Mouse (Mus musculus): ENCODE results near the gene Smpdl3a.

Smpdl3a gene

DNA sequence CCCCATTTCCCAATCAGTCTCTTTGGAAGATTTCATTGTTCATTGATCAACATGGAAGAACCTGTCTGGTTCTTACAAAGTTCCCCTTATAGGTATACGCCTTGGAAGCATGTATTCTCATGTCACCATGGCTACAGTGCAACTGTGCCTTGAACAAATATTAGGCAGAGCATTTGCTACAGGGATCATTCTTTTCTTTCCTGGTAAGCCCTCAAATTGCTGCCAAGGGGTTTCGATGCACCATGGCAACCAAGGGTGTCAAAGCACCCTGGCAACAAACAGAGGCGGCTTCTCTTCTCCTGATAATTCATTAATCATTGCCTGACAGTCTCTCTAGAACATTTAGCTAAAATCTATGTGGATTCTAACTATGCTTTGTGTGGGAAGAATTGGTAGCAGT lies 28.3 kb downstream of the Smpdl3a start:
- no peak for DNase-seq

DNA sequence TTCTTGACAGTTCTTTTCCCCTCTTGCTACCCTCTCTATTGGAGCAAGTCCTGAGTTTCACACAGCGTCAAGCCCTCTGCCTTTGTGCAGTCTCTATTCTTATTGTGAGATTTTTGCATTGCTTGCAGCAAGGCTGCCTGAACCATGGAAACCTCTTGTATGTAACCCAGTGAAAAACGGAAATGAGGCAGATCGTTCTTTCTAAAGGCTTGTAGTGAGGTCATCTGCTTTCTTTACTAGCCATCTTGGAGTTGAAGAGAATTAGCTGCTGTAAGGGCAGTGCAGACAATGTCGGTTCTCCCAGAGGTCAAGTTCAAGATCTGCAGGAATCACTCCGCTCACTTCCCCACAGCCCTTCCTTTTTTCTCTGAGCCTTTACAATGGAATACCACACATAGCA lies 34.5 kb downstream of the Smpdl3a start:
- no peak for DNase-seq

GRCm38 (mm10) chr10:57829621-57830020 lies 35.5 kb downstream of the Smpdl3a start:
- DNase-seq: no peak

GRCm38 (mm10) chr10:57835094-57835493 lies 41.0 kb downstream of the Smpdl3a start:
- DNase-seq: no peak

DNA sequence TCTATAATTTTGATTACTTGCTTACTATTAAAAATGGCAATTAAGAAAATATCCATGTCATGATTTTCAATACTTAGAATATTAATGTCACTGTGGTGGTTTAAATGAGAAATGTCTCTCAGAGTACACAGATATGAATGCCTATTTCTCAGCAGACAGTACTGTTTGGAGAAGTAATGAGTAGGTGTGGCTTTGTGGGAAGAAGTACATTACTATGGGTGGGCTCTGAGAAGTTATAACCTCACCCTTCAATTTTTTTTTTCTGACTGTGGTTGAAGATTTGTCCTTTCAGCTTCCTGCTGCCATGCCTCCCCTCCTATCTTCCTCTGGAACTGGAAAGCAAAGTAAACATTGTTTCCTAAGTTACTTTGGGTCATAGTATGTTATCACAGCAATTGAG lies 41.8 kb downstream of the Smpdl3a start:
- no peak for DNase-seq

- DNase-seq: peak in 1 of 2 experiments; percentile 5
These were observed 47.7 kb downstream of the Smpdl3a start for GRCm38 (mm10) chr10:57841638-57842509.

- DNase-seq: no peak
These were observed 54.0 kb downstream of the Smpdl3a start for GRCm38 (mm10) chr10:57847916-57848682.

Measured in thymus, adult 18-20 months (tissue).